Mouse (Mus musculus) kidney, adult 2 months (tissue): ENCODE measurements around the gene Zfp335.

Source experiments
- CTCF ChIP-seq: fragments of 200-500 bp; conservative IDR thresholded peaks from 2 replicates; pipeline ENCODE4 v1.5.1; 2011; ENCODE audit warnings: low read depth, mild to moderate bottlenecking, control low read depth, low read length, moderate library complexity, mixed read lengths; ENCODE audit not compliant: insufficient read depth, insufficient read length
- POLR2A ChIP-seq: fragments of 200-500 bp; IDR thresholded peaks from one replicate; pipeline ENCODE4 v1.6.1; 2011; ENCODE audit warnings: low read depth, low read length, control low read depth

DNA sequence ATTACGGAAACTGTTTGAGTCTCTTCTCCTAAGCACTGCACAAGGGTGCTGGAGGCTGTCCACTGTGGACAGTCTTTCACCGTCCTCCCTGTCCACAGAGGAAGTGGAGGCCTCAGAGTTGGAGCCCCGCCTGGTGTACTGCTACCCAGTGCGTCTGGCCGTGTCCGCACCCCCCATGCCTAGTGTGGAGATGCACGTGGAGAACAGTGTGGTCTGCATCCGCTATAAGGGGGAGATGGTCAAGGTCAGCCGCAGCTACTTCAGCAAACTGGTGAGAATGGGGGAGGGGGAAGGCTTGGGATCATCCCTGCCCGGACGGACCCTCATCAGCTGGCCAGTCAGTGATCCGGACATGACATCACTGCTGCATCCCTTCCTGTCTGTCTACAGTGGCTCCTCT lies 22.6 kb downstream of the Zfp335 start:
- TF ChIP-seq CTCF (no peak), POLR2A (no peak)
